Mouse (Mus musculus): ENCODE measurements around the gene Uck1. TPM values are rescaled to one million over a fixed set of nuclear protein-coding genes. Genes with fewer than 3 reads are reported as not detected.

Gene Uck1
- polyA plus RNA-seq, 1 experiment from 2014 or later = 53.4 TPM

- H3K9me3 ChIP-seq (replicated peaks; ENCODE audit: control insufficient read depth, low read length) = no peaks in the 10 kb centered on the region
- ATAC-seq (ENCODE audit: insufficient read depth, low FRiP score) = 0 out of 2 replicates have a peak, but pooled peaks have one; percentile 12
Observed at GRCm38 (mm10) chr2:32282727-32283126, 22.8 kb upstream of the Uck1 start.

GRCm38 (mm10) chr2:32282289-32282688 lies 22.3 kb upstream of the Uck1 start:
- Histone ChIP-seq H3K4me3 (replicated peaks; ENCODE audit: low read length) (no peak overlapping the region), H3K36me3 (ENCODE audit: control insufficient read depth, insufficient read depth, low read length) (peaks cover 20% of the 10 kb centered on the region)
- no peak for ATAC-seq (ENCODE audit: insufficient read depth, low FRiP score)

More at GRCm38 (mm10) chr2:32282727-32283126, 22.8 kb upstream of the Uck1 start:
- peaks cover 6% of the 10 kb centered on the region for H3K4me1 ChIP-seq (ENCODE audit: control insufficient read depth, insufficient read depth, low read length)
- no peaks in the 10 kb centered on the region for H3K27me3 ChIP-seq (ENCODE audit: control insufficient read depth, insufficient read depth, low read length)
- no peak overlapping the region for H3K4me3 ChIP-seq (replicated peaks; ENCODE audit: low read length)
- 77% methylated on average over 1 of the region's 1 CpGs for WGBS
- no peak overlapping the region for H3K27ac ChIP-seq (ENCODE audit: low read length)
- no peak overlapping the region for H3K9ac ChIP-seq (ENCODE audit: low read length)
- no peak overlapping the region for H3K4me2 ChIP-seq (ENCODE audit: low read depth, low read length)
- H3K36me3 ChIP-seq (ENCODE audit: control insufficient read depth, insufficient read depth, low read length) = peaks cover 20% of the 10 kb centered on the region

GRCm38 (mm10) chr2:32275823-32276222 lies 15.9 kb upstream of the Uck1 start:
- ATAC-seq (ENCODE audit: insufficient read depth, low FRiP score) = no peak
- Histone ChIP-seq H3K4me3 (replicated peaks; ENCODE audit: low read length) (no peak overlapping the region), H3K4me1 (ENCODE audit: control insufficient read depth, insufficient read depth, low read length) (no peaks in the 10 kb centered on the region), H3K4me2 (ENCODE audit: low read depth, low read length) (no peak overlapping the region), H3K9ac (ENCODE audit: low read length) (no peak overlapping the region), H3K27ac (ENCODE audit: low read length) (no peak overlapping the region), H3K36me3 (ENCODE audit: control insufficient read depth, insufficient read depth, low read length) (peaks cover 13% of the 10 kb centered on the region), H3K27me3 (ENCODE audit: control insufficient read depth, insufficient read depth, low read length) (no peaks in the 10 kb centered on the region), H3K9me3 (replicated peaks; ENCODE audit: control insufficient read depth, low read length) (no peaks in the 10 kb centered on the region)
- WGBS = 71% methylated on average over 3 of the region's 3 CpGs

More at GRCm38 (mm10) chr2:32282289-32282688, 22.3 kb upstream of the Uck1 start:
- Histone ChIP-seq H3K27ac (ENCODE audit: low read length) (no peak overlapping the region), H3K9ac (ENCODE audit: low read length) (no peak overlapping the region), H3K9me3 (replicated peaks; ENCODE audit: control insufficient read depth, low read length) (no peaks in the 10 kb centered on the region), H3K27me3 (ENCODE audit: control insufficient read depth, insufficient read depth, low read length) (no peaks in the 10 kb centered on the region), H3K4me1 (ENCODE audit: control insufficient read depth, insufficient read depth, low read length) (peaks cover 6% of the 10 kb centered on the region), H3K4me2 (ENCODE audit: low read depth, low read length) (no peak overlapping the region)
- 90% methylated on average over 2 of the region's 2 CpGs for WGBS

- no peaks in the 10 kb centered on the region for H3K9me3 ChIP-seq (replicated peaks; ENCODE audit: control insufficient read depth, low read length)
- WGBS = 29% methylated on average over 4 of the region's 4 CpGs
- no peak overlapping the region for H3K27ac ChIP-seq (ENCODE audit: low read length)
- peak overlapping the region; percentile 85; the same call in 1 of the 2 replicates for H3K4me2 ChIP-seq (ENCODE audit: low read depth, low read length)
- no peak overlapping the region for H3K4me3 ChIP-seq (replicated peaks; ENCODE audit: low read length)
- no peak overlapping the region for H3K9ac ChIP-seq (ENCODE audit: low read length)
- no peaks in the 10 kb centered on the region for H3K27me3 ChIP-seq (ENCODE audit: control insufficient read depth, insufficient read depth, low read length)
- peaks cover 8% of the 10 kb centered on the region for H3K4me1 ChIP-seq (ENCODE audit: control insufficient read depth, insufficient read depth, low read length)
- no peak for ATAC-seq (ENCODE audit: insufficient read depth, low FRiP score)
- no peaks in the 10 kb centered on the region for H3K36me3 ChIP-seq (ENCODE audit: control insufficient read depth, insufficient read depth, low read length)
Observed at GRCm38 (mm10) chr2:32260635-32261034, 676 bp upstream of the Uck1 start.

- no peak for ATAC-seq (ENCODE audit: insufficient read depth, low FRiP score)
- peak overlapping the region; percentile 91 for H3K9ac ChIP-seq (ENCODE audit: low read length)
- no peaks in the 10 kb centered on the region for H3K9me3 ChIP-seq (replicated peaks; ENCODE audit: control insufficient read depth, low read length)
- no peaks in the 10 kb centered on the region for H3K27me3 ChIP-seq (ENCODE audit: control insufficient read depth, insufficient read depth, low read length)
- WGBS = 42% methylated on average over 6 of the region's 6 CpGs
- peak overlapping the region; percentile 72; the same call in 1 of the 2 replicates for H3K27ac ChIP-seq (ENCODE audit: low read length)
- H3K4me2 ChIP-seq (ENCODE audit: low read depth, low read length) = peak overlapping the region; percentile 85
- peaks cover 8% of the 10 kb centered on the region for H3K4me1 ChIP-seq (ENCODE audit: control insufficient read depth, insufficient read depth, low read length)
- H3K36me3 ChIP-seq (ENCODE audit: control insufficient read depth, insufficient read depth, low read length) = no peaks in the 10 kb centered on the region
- peak overlapping the region; percentile 82 for H3K4me3 ChIP-seq (replicated peaks; ENCODE audit: low read length)
Observed at GRCm38 (mm10) chr2:32258887-32259533, 949 bp downstream of the Uck1 start.

- no peak overlapping the region for H3K4me2 ChIP-seq (ENCODE audit: low read depth, low read length)
- 70% methylated on average over 11 of the region's 11 CpGs for WGBS
Observed at GRCm38 (mm10) chr2:32256273-32256672, 3.7 kb downstream of the Uck1 start.

GRCm38 (mm10) chr2:32254563-32254962 lies 5.4 kb downstream of the Uck1 start:
- Histone ChIP-seq H3K36me3 (ENCODE audit: control insufficient read depth, insufficient read depth, low read length) (0 out of 2 replicates have a peak, but pooled peaks cover 6% of the 10 kb centered on the region), H3K27me3 (ENCODE audit: control insufficient read depth, insufficient read depth, low read length) (no peaks in the 10 kb centered on the region), H3K4me1 (ENCODE audit: control insufficient read depth, insufficient read depth, low read length) (peaks cover 20% of the 10 kb centered on the region), H3K4me2 (ENCODE audit: low read depth, low read length) (no peak overlapping the region), H3K9me3 (replicated peaks; ENCODE audit: control insufficient read depth, low read length) (no peaks in the 10 kb centered on the region), H3K27ac (ENCODE audit: low read length) (no peak overlapping the region), H3K4me3 (replicated peaks; ENCODE audit: low read length) (no peak overlapping the region), H3K9ac (ENCODE audit: low read length) (no peak overlapping the region)
- WGBS = 75% methylated on average over 5 of the region's 5 CpGs
- ATAC-seq (ENCODE audit: insufficient read depth, low FRiP score) = no peak

More at GRCm38 (mm10) chr2:32256273-32256672, 3.7 kb downstream of the Uck1 start:
- Histone ChIP-seq H3K9me3 (replicated peaks; ENCODE audit: control insufficient read depth, low read length) (no peaks in the 10 kb centered on the region), H3K36me3 (ENCODE audit: control insufficient read depth, insufficient read depth, low read length) (0 out of 2 replicates have a peak, but pooled peaks cover 6% of the 10 kb centered on the region), H3K27me3 (ENCODE audit: control insufficient read depth, insufficient read depth, low read length) (no peaks in the 10 kb centered on the region), H3K4me3 (replicated peaks; ENCODE audit: low read length) (no peak overlapping the region), H3K27ac (ENCODE audit: low read length) (no peak overlapping the region), H3K9ac (ENCODE audit: low read length) (no peak overlapping the region), H3K4me1 (ENCODE audit: control insufficient read depth, insufficient read depth, low read length) (peaks cover 20% of the 10 kb centered on the region)
- no peak for ATAC-seq (ENCODE audit: insufficient read depth, low FRiP score)

GRCm38 (mm10) chr2:32253352-32253751 lies 6.6 kb downstream of the Uck1 start:
- Histone ChIP-seq H3K9ac (ENCODE audit: low read length) (no peak overlapping the region; the same call in 1 of the 2 replicates), H3K4me1 (ENCODE audit: control insufficient read depth, insufficient read depth, low read length) (peaks cover 11% of the 10 kb centered on the region; the same call in 1 of the 2 replicates), H3K27me3 (ENCODE audit: control insufficient read depth, insufficient read depth, low read length) (no peaks in the 10 kb centered on the region), H3K36me3 (ENCODE audit: control insufficient read depth, insufficient read depth, low read length) (0 out of 2 replicates have a peak, but pooled peaks cover 14% of the 10 kb centered on the region), H3K9me3 (replicated peaks; ENCODE audit: control insufficient read depth, low read length) (no peaks in the 10 kb centered on the region), H3K27ac (ENCODE audit: low read length) (no peak overlapping the region), H3K4me2 (ENCODE audit: low read depth, low read length) (no peak overlapping the region), H3K4me3 (replicated peaks; ENCODE audit: low read length) (no peak overlapping the region)
- WGBS = 83% methylated on average over 1 of the region's 1 CpGs
- ATAC-seq (ENCODE audit: insufficient read depth, low FRiP score) = no peak

GRCm38 (mm10) chr2:32252658-32253057 lies 7.3 kb downstream of the Uck1 start:
- Histone ChIP-seq H3K4me1 (ENCODE audit: control insufficient read depth, insufficient read depth, low read length) (peaks cover 11% of the 10 kb centered on the region; the same call in 1 of the 2 replicates), H3K4me3 (replicated peaks; ENCODE audit: low read length) (no peak overlapping the region), H3K27me3 (ENCODE audit: control insufficient read depth, insufficient read depth, low read length) (no peaks in the 10 kb centered on the region), H3K9me3 (replicated peaks; ENCODE audit: control insufficient read depth, low read length) (no peaks in the 10 kb centered on the region), H3K36me3 (ENCODE audit: control insufficient read depth, insufficient read depth, low read length) (0 out of 2 replicates have a peak, but pooled peaks cover 21% of the 10 kb centered on the region), H3K9ac (ENCODE audit: low read length) (no peak overlapping the region), H3K4me2 (ENCODE audit: low read depth, low read length) (no peak overlapping the region), H3K27ac (ENCODE audit: low read length) (peak overlapping the region; percentile 40; the same call in 1 of the 2 replicates)
- ATAC-seq (ENCODE audit: insufficient read depth, low FRiP score) = no peak
- WGBS = 84% methylated on average over 5 of the region's 5 CpGs
